Mouse (Mus musculus): Measurements from ENCODE around the gene Ugt1a6b.

GRCm38 (mm10) chr1:88077128-88077527, 25.9 kb upstream of the Ugt1a6b start:
- TF ChIP-seq CTCF (IDR thresholded peaks at IDR 0.05; ENCODE audit: borderline replicate concordance, extremely low read depth, insufficient read depth, insufficient read length), result no peak
- TF ChIP-seq POLR2A (IDR thresholded peaks at IDR 0.05; ENCODE audit: borderline replicate concordance, extremely low read depth, insufficient read depth, insufficient read length, poor library complexity, severe bottlenecking), result no peak
